Mouse (Mus musculus) lung, postnatal 0 days (tissue): ENCODE measurements around the gene Ltn1. TPM values are rescaled to one million over a fixed set of nuclear protein-coding genes. Genes with fewer than 3 reads are reported as not detected.
A peak's percentile ranks its signal among the peaks of the same experiment; 100 is the strongest.

Experiments used
- ATAC-seq: fragments of 200-750 bp; cut with Nextera tagmentation; 2 replicates; pipeline ENCODE4 v1.8.0; 2017; ENCODE audit warnings: moderate library complexity
- DNase-seq: peaks from one replicate; pipeline ENCODE4 v3.0.0-alpha.2; 2016; ENCODE audit warnings: low spot score
- H3K27ac ChIP-seq: fragments of 300-500 bp; sonication (generic); 2 replicates; pipeline ENCODE4 v1.5.1; 2014; ENCODE audit warnings: antibody characterized with exemption, mild to moderate bottlenecking, low read length, mixed read lengths
- H3K27me3 ChIP-seq: fragments of 300-500 bp; sonication (generic); replicated peaks from 2 replicates; pipeline ENCODE4 v1.6.1; 2014; ENCODE audit warnings: low read length, mixed read lengths; ENCODE audit not compliant: insufficient read depth
- H3K36me3 ChIP-seq: fragments of 300-500 bp; sonication (generic); 2 replicates; pipeline ENCODE4 v1.6.1; 2014; ENCODE audit warnings: low read length, mixed read lengths; ENCODE audit not compliant: insufficient read depth
- H3K4me1 ChIP-seq: fragments of 300-500 bp; sonication (generic); 2 replicates; pipeline ENCODE4 v1.6.1; 2014; ENCODE audit warnings: antibody characterized with exemption, low read depth, low read length, mixed read lengths; ENCODE audit not compliant: insufficient read depth
- H3K4me2 ChIP-seq: fragments of 300-500 bp; sonication (generic); replicated peaks from 2 replicates; pipeline ENCODE4 v1.6.1; 2014; ENCODE audit warnings: low read depth, mild to moderate bottlenecking, low read length, moderate library complexity, mixed read lengths
- H3K4me3 ChIP-seq: fragments of 300-500 bp; sonication (generic); 2 replicates; pipeline ENCODE4 v1.5.1; 2014; ENCODE audit warnings: low read depth, low read length
- H3K9ac ChIP-seq: fragments of 300-500 bp; sonication (generic); replicated peaks from 2 replicates; pipeline ENCODE4 v1.6.1; 2014; ENCODE audit warnings: low read depth, mild to moderate bottlenecking
- H3K9me3 ChIP-seq: fragments of 300-500 bp; sonication (generic); 2 replicates; pipeline ENCODE4 v1.6.1; 2016; ENCODE audit warnings: low read length, mixed read lengths
- CTCF ChIP-seq: IDR thresholded peaks from 2 replicates; pipeline ENCODE4 v1.5.1; 2016; ENCODE audit warnings: antibody characterized with exemption, mild to moderate bottlenecking
- EP300 ChIP-seq: IDR thresholded peaks from 2 replicates; pipeline ENCODE4 v1.6.1; 2016; ENCODE audit warnings: antibody characterized with exemption, mild to moderate bottlenecking, control low read depth
- WGBS: fragments of 180-500 bp; shearing (Covaris S2); extraction: QIAGEN DNeasy Blood & Tissue Kit; methylation state at CpG from one replicate; pipeline ENCODE4 v1.1.7; 2014; 5-methylcytosine and 5-hydroxymethylcytosine counted together
- polyA plus RNA-seq: library from polyadenylated mRNA; unstranded; fragments of >200 nt; fragmentation: Nextera tagmentation; extraction: Ambion mirVana; gene quantifications from 2 replicates; pipeline ENCODE4 v1.2.1, GENCODE M21; 2015

The Ltn1 gene
- polyA plus RNA-seq, 1 experiment from 2014 or later, result 13.1 TPM

- no peaks in the 10 kb centered on the region for H3K9me3 ChIP-seq
- no peak overlapping the region for H3K9ac ChIP-seq
- 82% methylated on average over 8 of the region's 8 CpGs for WGBS
- no peak overlapping the region for H3K27ac ChIP-seq
- H3K27me3 ChIP-seq, result no peaks in the 10 kb centered on the region
- no peaks in the 10 kb centered on the region for H3K4me1 ChIP-seq
- DNase-seq, result no peak
- peaks cover 12% of the 10 kb centered on the region for H3K36me3 ChIP-seq
- no peak for TF ChIP-seq EP300
- TF ChIP-seq CTCF, result no peak
- no peak overlapping the region for H3K4me2 ChIP-seq
- H3K4me3 ChIP-seq, result no peak overlapping the region
- no peak for ATAC-seq
Observed at GRCm38 (mm10) chr16:87427516-87427915, 4.9 kb downstream of the Ltn1 start.

- peaks cover 36% of the 10 kb centered on the region for H3K36me3 ChIP-seq
- H3K4me1 ChIP-seq, result no peaks in the 10 kb centered on the region
- no peak overlapping the region for H3K4me2 ChIP-seq
- no peak overlapping the region for H3K9ac ChIP-seq
- 90% methylated on average over 8 of the region's 8 CpGs for WGBS
- DNase-seq (no peak), ATAC-seq (no peak)
- TF ChIP-seq CTCF (no peak), EP300 (no peak)
- H3K4me3 ChIP-seq, result no peak overlapping the region
- H3K27me3 ChIP-seq, result no peaks in the 10 kb centered on the region
- H3K27ac ChIP-seq, result no peak overlapping the region
- no peaks in the 10 kb centered on the region for H3K9me3 ChIP-seq
Observed at GRCm38 (mm10) chr16:87420662-87421061, 11.8 kb downstream of the Ltn1 start.

- peaks cover 58% of the 10 kb centered on the region; the same call in 1 of the 2 replicates for H3K36me3 ChIP-seq
- no peak overlapping the region for H3K9ac ChIP-seq
- H3K4me3 ChIP-seq, result no peak overlapping the region
- TF ChIP-seq CTCF (peak; percentile 31; the same call in 1 of the 2 replicates), EP300 (no peak)
- no peak overlapping the region for H3K27ac ChIP-seq
- H3K9me3 ChIP-seq, result no peaks in the 10 kb centered on the region
- H3K27me3 ChIP-seq, result no peaks in the 10 kb centered on the region
- 84% methylated on average over 3 of the region's 3 CpGs for WGBS
- no peaks in the 10 kb centered on the region for H3K4me1 ChIP-seq
- ATAC-seq (peak; percentile 35; the same call in 1 of the 2 replicates), DNase-seq (peak; percentile 46)
- H3K4me2 ChIP-seq, result no peak overlapping the region
Observed at GRCm38 (mm10) chr16:87405001-87405400, 27.4 kb downstream of the Ltn1 start.

GRCm38 (mm10) chr16:87393813-87394548 lies 38.4 kb downstream of the Ltn1 start:
- Histone ChIP-seq H3K9me3 (no peaks in the 10 kb centered on the region), H3K4me2 (no peak overlapping the region), H3K36me3 (peaks cover 35% of the 10 kb centered on the region; the same call in 1 of the 2 replicates), H3K27me3 (no peaks in the 10 kb centered on the region), H3K27ac (no peak overlapping the region), H3K4me1 (no peaks in the 10 kb centered on the region), H3K9ac (no peak overlapping the region), H3K4me3 (no peak overlapping the region)
- DNase-seq (peak; percentile 85), ATAC-seq (peak; percentile 65)
- TF ChIP-seq EP300 (no peak), CTCF (peak; percentile 80)
- 48% methylated on average over 16 of the region's 16 CpGs for WGBS

- Histone ChIP-seq H3K27ac (no peak overlapping the region), H3K36me3 (peaks cover 28% of the 10 kb centered on the region; the same call in 1 of the 2 replicates), H3K27me3 (no peaks in the 10 kb centered on the region), H3K4me3 (no peak overlapping the region), H3K9ac (no peak overlapping the region), H3K4me1 (no peaks in the 10 kb centered on the region), H3K9me3 (no peaks in the 10 kb centered on the region), H3K4me2 (no peak overlapping the region)
- DNase-seq (peak; percentile 5), ATAC-seq (no peak)
- 98% methylated on average over 3 of the region's 3 CpGs for WGBS
- TF ChIP-seq EP300 (no peak), CTCF (no peak)
Observed at GRCm38 (mm10) chr16:87387444-87387977, 44.9 kb downstream of the Ltn1 start.

- Histone ChIP-seq H3K4me2 (no peak overlapping the region), H3K9ac (no peak overlapping the region), H3K4me1 (no peaks in the 10 kb centered on the region), H3K27ac (no peak overlapping the region), H3K9me3 (no peaks in the 10 kb centered on the region), H3K27me3 (no peaks in the 10 kb centered on the region), H3K36me3 (peaks cover 45% of the 10 kb centered on the region), H3K4me3 (no peak overlapping the region)
- ATAC-seq, result no peak
- 75% methylated on average over 2 of the region's 2 CpGs for WGBS
- TF ChIP-seq CTCF (no peak), EP300 (no peak)
- no peak for DNase-seq
Observed at GRCm38 (mm10) chr16:87384366-87384765, 48.0 kb downstream of the Ltn1 start.
